Mouse (Mus musculus) bone marrow macrophage, adult 2 months (primary cell): ENCODE measurements around the gene Insrr. TPM values are rescaled to one million over a fixed set of nuclear protein-coding genes. Genes with fewer than 3 reads are reported as not detected.

ENCODE experiments used
- H3K27ac ChIP-seq: 2 replicates; pipeline ENCODE4 v1.5.1; 2012; ENCODE audit warnings: low read depth, low read length; ENCODE audit not compliant: insufficient read depth
- H3K4me1 ChIP-seq: 2 replicates; pipeline ENCODE4 v1.6.1; 2012; ENCODE audit warnings: low read length; ENCODE audit not compliant: control insufficient read depth, insufficient read depth
- H3K4me3 ChIP-seq: 2 replicates; pipeline ENCODE4 v1.5.1; 2012; ENCODE audit warnings: mild to moderate bottlenecking, low read length, moderate library complexity; ENCODE audit not compliant: insufficient read depth
- CTCF ChIP-seq: IDR thresholded peaks from 2 replicates; pipeline ENCODE4 v1.5.1; 2012; ENCODE audit warnings: low read depth, mild to moderate bottlenecking, low read length, moderate library complexity
- POLR2A ChIP-seq: IDR thresholded peaks from 2 replicates; pipeline ENCODE4 v1.6.1; 2012; ENCODE audit warnings: mild to moderate bottlenecking, low read depth, low read length, borderline replicate concordance
- polyA plus RNA-seq: library from polyadenylated mRNA; stranded (reverse); fragments of >200 nt; gene quantifications from 2 replicates; pipeline ENCODE4 v1.2.4, GENCODE M21; 2012; ENCODE audit not compliant: missing spikeins, insufficient read depth, insufficient read length

Insrr gene
- polyA plus RNA-seq, 1 experiment = not detected

DNA sequence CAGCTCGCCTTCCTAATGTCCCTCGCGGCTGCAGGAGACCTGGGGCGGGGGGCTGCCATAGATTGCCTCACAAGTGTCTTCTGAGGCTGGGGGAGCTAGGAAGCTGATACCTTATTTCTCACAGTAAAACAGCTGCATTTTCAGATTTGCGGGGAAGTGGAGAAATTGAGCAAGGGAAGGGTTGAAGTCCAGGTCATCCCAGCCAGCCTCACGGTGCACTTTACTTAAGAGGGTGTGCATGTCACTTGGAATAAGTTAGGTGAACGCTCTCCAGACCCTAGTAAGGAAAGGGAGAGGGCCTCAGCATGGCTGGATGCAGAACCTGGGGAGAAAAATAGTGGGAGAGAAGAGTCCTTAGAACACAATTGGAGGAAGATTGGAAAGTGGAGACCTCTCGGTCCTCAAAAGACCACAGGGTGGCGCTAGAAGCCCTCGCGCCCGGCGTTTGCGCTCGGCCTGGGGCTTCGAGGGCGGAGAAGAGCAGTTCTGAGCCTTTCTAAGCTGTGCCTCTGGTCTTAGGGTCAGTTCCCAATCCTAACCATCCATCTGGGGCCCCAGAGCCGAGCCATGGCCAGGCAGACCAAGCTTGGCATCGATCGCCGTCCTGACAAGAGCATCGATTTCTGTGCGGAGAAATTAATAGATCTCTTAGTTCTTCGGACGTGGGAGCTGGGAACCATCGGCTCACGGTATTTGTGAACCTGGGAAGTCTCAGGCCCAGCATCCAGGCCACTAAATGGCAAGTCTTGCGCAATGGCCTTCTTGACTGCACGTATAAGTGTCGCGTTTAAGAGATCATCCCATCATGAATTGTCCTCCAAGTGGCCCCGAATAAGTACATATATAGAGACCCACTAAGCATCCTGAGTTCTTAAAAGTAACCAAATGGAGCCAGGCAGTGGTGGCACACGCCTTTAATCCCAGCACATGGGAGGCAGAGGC is 1.1 kb upstream of the Insrr start:
- no peak overlapping the region for H3K4me3 ChIP-seq
- H3K27ac ChIP-seq = no peak overlapping the region
- peak; percentile 83 for TF ChIP-seq CTCF
- TF ChIP-seq POLR2A = no peak
- H3K4me1 ChIP-seq = no peaks in the 10 kb centered on the region

- H3K4me3 ChIP-seq = no peak overlapping the region
- no peaks in the 10 kb centered on the region for H3K4me1 ChIP-seq
- TF ChIP-seq POLR2A (no peak), CTCF (no peak)
- no peak overlapping the region for H3K27ac ChIP-seq
Measured at GRCm38 (mm10) chr3:87801681-87802080, 4.9 kb downstream of the Insrr start.

- Histone ChIP-seq H3K27ac (no peak overlapping the region), H3K4me3 (peak overlapping the region; percentile 58), H3K4me1 (no peaks in the 10 kb centered on the region)
- TF ChIP-seq POLR2A = no peak
- no peak for TF ChIP-seq CTCF
Measured at GRCm38 (mm10) chr3:87804038-87804677, 7.4 kb downstream of the Insrr start.

DNA sequence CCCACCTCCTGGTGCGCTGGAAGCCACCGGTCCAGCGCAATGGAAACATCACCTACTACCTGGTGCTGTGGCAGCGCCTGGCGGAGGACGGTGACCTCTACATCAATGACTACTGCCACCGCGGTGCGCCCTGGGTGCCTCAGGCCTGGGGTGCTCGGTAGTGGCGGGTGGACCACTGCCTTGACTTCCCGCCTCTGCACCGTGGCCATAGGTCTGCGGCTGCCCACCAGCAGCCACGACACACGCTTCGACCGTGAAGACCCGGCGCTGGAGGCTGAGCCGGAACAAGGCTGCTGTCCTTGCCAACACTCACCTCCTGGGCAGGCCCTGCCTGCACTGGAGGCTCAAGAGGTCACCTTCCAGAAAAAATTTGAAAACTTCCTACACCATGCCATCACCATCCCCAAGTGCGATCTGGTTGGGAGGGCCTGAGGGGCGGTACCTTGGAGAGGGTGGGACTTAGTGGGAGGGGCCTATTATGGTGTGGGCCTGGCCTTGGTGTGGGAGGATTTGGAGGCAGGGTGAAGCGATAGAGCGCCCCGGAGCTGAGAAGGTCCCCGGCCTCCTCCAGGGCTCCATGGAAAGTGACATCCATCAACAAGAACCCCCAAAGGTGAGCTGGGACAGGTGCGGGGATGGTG is 12.7 kb downstream of the Insrr start:
- TF ChIP-seq CTCF (no peak), POLR2A (no peak)
- no peak overlapping the region for H3K4me3 ChIP-seq
- H3K4me1 ChIP-seq = no peaks in the 10 kb centered on the region
- H3K27ac ChIP-seq = no peak overlapping the region

DNA sequence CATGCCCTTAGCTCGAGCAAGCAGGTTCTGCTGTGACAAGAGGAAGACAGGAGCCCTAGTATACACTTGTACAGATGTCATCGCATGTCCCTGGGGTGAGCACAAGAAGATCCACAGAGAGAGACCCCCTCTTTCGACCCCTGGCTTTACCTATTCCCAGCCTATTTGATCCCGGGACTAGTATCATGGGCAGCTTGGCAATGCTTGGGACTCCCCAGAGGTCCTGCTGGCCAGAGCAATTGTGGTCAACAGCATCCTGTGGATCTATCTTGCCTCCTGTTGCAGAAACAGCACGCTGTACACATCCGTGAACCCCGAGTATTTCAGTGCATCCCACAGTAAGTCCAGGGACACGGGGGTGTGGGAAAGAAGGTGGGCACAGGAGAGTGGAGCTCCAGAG is 14.5 kb downstream of the Insrr start:
- Histone ChIP-seq H3K4me1 (no peaks in the 10 kb centered on the region), H3K27ac (no peak overlapping the region), H3K4me3 (no peak overlapping the region)
- TF ChIP-seq POLR2A = no peak
- TF ChIP-seq CTCF = no peak

DNA sequence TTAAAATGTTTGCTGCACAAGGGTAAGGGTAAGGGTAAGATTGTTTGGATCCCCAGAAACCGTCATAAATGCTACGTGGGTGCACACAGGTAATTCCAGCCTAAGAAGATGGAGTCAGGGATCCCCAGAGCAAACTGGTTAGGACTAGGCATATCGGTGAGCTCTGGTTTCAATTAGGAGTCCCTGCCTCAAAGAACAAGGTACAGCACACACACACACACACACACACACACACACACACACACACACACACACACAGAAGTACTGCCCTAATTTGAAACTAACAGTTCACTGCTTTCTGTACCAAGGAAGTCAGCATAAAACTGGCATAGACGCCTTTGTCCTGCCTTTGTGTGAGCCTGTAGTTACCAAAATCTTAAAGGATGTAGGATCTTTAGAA is 15.7 kb downstream of the Insrr start:
- H3K4me1 ChIP-seq = no peaks in the 10 kb centered on the region
- H3K27ac ChIP-seq = no peak overlapping the region
- no peak for TF ChIP-seq POLR2A
- TF ChIP-seq CTCF = no peak
- no peak overlapping the region for H3K4me3 ChIP-seq

DNA sequence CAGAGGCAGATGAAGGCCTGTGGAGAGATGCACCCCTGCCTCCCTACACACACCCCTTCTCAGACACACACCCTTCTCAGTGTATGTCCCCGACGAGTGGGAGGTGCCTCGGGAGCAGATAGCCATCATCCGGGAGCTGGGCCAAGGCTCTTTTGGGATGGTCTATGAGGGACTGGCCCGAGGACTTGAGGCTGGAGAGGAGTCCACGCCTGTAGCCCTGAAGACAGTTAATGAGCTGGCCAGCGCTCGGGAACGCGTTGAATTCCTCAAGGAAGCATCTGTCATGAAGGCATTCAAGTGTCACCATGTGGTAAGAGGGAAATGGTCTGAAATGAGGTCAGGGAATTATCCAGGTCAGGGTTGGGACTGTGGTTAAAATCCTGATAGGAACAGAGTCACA is 16.1 kb downstream of the Insrr start:
- no peak overlapping the region for H3K27ac ChIP-seq
- no peak overlapping the region for H3K4me3 ChIP-seq
- TF ChIP-seq POLR2A (no peak), CTCF (no peak)
- no peaks in the 10 kb centered on the region for H3K4me1 ChIP-seq

- TF ChIP-seq POLR2A (no peak), CTCF (no peak)
- H3K4me1 ChIP-seq = no peaks in the 10 kb centered on the region
- no peak overlapping the region for H3K27ac ChIP-seq
- H3K4me3 ChIP-seq = no peak overlapping the region
Measured at GRCm38 (mm10) chr3:87816166-87816565, 19.4 kb downstream of the Insrr start.

GRCm38 (mm10) chr3:87816646-87817093 is 19.9 kb downstream of the Insrr start:
- Histone ChIP-seq H3K4me1 (no peaks in the 10 kb centered on the region), H3K27ac (no peak overlapping the region), H3K4me3 (no peak overlapping the region)
- TF ChIP-seq CTCF (peak; percentile 75), POLR2A (no peak)
